Mouse (Mus musculus) lung, postnatal 0 days (tissue): Measurements from ENCODE around the gene Gm49601.

ENCODE experiments used
- CTCF ChIP-seq: IDR thresholded peaks from 2 replicates; pipeline ENCODE4 v1.5.1; 2016; ENCODE audit warnings: antibody characterized with exemption, mild to moderate bottlenecking
- EP300 ChIP-seq: IDR thresholded peaks from 2 replicates; pipeline ENCODE4 v1.6.1; 2016; ENCODE audit warnings: antibody characterized with exemption, mild to moderate bottlenecking, control low read depth

DNA sequence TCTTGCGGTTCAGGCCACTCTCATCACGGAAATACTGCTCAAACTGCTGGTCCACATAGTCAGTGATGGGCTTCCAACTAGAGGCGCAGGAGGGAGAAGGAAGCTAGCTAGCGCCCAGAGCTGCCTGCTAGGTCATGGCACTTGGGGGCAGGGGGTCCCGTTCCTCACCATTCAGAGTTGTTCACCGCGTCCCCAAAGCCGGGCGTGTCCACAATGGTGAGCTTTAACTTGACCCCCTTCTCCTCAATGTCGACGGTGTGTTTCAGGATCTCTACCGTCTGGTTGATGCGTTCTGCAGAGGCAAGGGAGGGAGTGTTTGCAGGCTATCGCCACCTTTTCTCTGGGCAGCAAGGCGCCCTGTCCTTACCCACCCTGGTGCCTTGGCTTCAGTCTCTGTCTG, 1.6 kb downstream of the Gm49601 start:
- TF ChIP-seq CTCF (no peak), EP300 (no peak)
